Mouse (Mus musculus) testis, adult 2 months (tissue): Measurements from ENCODE around the gene Gm12216.

ENCODE experiments used
- CTCF ChIP-seq: fragments of 200-500 bp; IDR thresholded peaks from 2 replicates; pipeline ENCODE4 v1.5.1; 2012; ENCODE audit warnings: low read depth, mild to moderate bottlenecking, inconsistent platforms, low read length, moderate library complexity; ENCODE audit not compliant: control insufficient read depth, insufficient read depth, insufficient replicate concordance
- POLR2A ChIP-seq: fragments of 200-500 bp; IDR thresholded peaks from 2 replicates; pipeline ENCODE4 v1.6.1; 2012; ENCODE audit warnings: low read depth, mild to moderate bottlenecking, inconsistent platforms, low read length, moderate library complexity; ENCODE audit not compliant: control insufficient read depth

DNA sequence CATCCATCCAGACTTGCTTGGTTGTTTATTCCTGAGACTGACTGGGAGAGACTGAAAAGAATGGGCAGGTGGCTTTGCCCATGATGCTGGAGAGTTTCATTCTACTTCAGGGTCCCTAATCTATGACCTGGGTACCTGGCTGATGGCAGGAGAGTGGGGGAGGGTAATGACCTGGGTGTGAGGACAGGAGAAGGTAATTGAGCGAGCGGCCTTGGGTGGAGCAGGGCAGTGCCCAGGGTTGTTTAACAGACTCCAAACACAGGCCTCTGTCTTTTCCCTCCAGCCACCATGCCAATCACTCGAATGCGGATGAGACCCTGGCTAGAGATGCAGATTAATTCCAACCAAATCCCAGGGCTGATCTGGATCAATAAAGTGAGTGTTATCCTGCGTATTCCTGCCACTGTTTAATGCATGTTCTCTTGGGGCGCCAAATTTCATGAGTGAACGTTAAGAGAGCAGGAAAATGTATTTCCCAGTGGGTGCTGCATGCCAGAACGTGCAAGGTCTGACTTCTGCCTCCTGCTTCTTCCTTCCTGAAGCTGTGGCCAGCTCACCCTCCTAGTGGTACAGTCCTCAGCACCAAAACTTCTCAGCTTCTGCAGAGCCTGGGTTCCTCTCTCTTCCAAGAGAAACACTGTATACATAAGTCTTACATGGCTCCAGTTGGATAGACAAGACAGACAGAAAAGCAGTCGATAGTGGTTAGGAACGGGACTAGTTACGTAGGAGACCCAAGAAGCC, 87.9 kb downstream of the Gm12216 start:
- no peak for TF ChIP-seq POLR2A
- no peak for TF ChIP-seq CTCF
